ENCODE assay signal across 29 mouse cellular contexts in genomic region chr3:102751136-102751535, GRCm38 (mm10). TPM values are rescaled to one million over a fixed set of nuclear protein-coding genes. Genes with fewer than 3 reads are reported as not detected.
DNase-seq lines count a peak whose midpoint lies in the region; ATAC-seq and TF ChIP-seq lines count a peak whose summit lies in the region.
"Had no signal": no experiment of that assay in that cellular context is flagged by ENCODE, and none has a peak within 500 bp of the region (broad histone marks: within the 10 kb centered on the region; RNA-seq: fewer than 3 reads in every experiment).

No protein-coding gene starts in this region.

- H3K4me3 ChIP-seq in lung, adult 2 months (replicated peaks; ENCODE audit: extremely low read depth, low read depth, low read length): no peak overlapping the region
- H3K4me3 ChIP-seq in lung, postnatal 0 days (ENCODE audit: low read depth, low read length): no peak overlapping the region
- H3K4me3 ChIP-seq in intestine, embryonic 15.5 days (replicated peaks): no peak overlapping the region
- H3K4me3 ChIP-seq: forebrain, embryonic 10.5 days; forebrain, embryonic 13.5 days; heart, embryonic 12.5 days; heart, embryonic 15.5 days had no signal

- ATAC-seq in lung, postnatal 0 days: peak; percentile 91
- no peak for ATAC-seq in intestine, embryonic 15.5 days
- ATAC-seq: forebrain, embryonic 13.5 days; forebrain, embryonic 16.5 days; hindbrain, postnatal 0 days; Patski had no signal

- H3K9me3 ChIP-seq in lung, postnatal 0 days (ENCODE audit: low read length): no peaks in the 10 kb centered on the region
- H3K9me3 ChIP-seq in intestine, embryonic 15.5 days: no peaks in the 10 kb centered on the region
- H3K9me3 ChIP-seq: forebrain, embryonic 10.5 days; forebrain, embryonic 13.5 days; G1E; heart, embryonic 12.5 days; heart, embryonic 15.5 days had no signal

- peak overlapping the region; percentile 84 for H3K27ac ChIP-seq in lung, postnatal 0 days (ENCODE audit: low read length)
- no peak overlapping the region for H3K27ac ChIP-seq in intestine, embryonic 15.5 days
- H3K27ac ChIP-seq: forebrain, embryonic 10.5 days; forebrain, embryonic 13.5 days; heart, embryonic 15.5 days; hindbrain, embryonic 14.5 days; hindbrain, postnatal 0 days had no signal

- no peak for TF ChIP-seq CTCF in lung, adult 2 months (IDR thresholded peaks at IDR 0.05; ENCODE audit: insufficient read depth, low read length)
- TF ChIP-seq CTCF in lung, postnatal 0 days (IDR thresholded peaks at IDR 0.05): no peak

- H3K27me3 ChIP-seq in lung, postnatal 0 days (replicated peaks; ENCODE audit: insufficient read depth, low read length): no peaks in the 10 kb centered on the region
- H3K27me3 ChIP-seq in intestine, embryonic 15.5 days (replicated peaks): no peaks in the 10 kb centered on the region
- H3K27me3 ChIP-seq: CH12.LX; forebrain, embryonic 13.5 days; heart, embryonic 12.5 days; heart, embryonic 15.5 days; Patski had no signal

- H3K4me1 ChIP-seq in lung, adult 2 months (ENCODE audit: control insufficient read depth, insufficient read depth, low read length): peaks cover 39% of the 10 kb centered on the region
- peaks cover 9% of the 10 kb centered on the region; the same call in 1 of the 2 replicates for H3K4me1 ChIP-seq in lung, postnatal 0 days (ENCODE audit: insufficient read depth, low read depth, low read length)
- H3K4me1 ChIP-seq in intestine, embryonic 15.5 days (replicated peaks): peaks cover 6% of the 10 kb centered on the region; the same call in 1 of the 2 replicates

- TF ChIP-seq EP300 in lung, postnatal 0 days (IDR thresholded peaks at IDR 0.05): peak; percentile 88

- H3K36me3 ChIP-seq in lung, postnatal 0 days (ENCODE audit: insufficient read depth, low read length): 0 out of 2 replicates have a peak, but pooled peaks cover 4% of the 10 kb centered on the region
- H3K36me3 ChIP-seq in intestine, embryonic 15.5 days: no peaks in the 10 kb centered on the region
- H3K36me3 ChIP-seq: G1E; heart, embryonic 15.5 days had no signal

- WGBS in lung, adult 2 months: 59% methylated on average over 5 of the region's 5 CpGs
- 53% methylated on average over 5 of the region's 5 CpGs for WGBS in lung, postnatal 0 days
- WGBS in intestine, embryonic 15.5 days: 85% methylated on average over 5 of the region's 5 CpGs

- no peak overlapping the region for H3K9ac ChIP-seq in lung, postnatal 0 days (replicated peaks; ENCODE audit: low read depth)
- H3K9ac ChIP-seq in intestine, embryonic 15.5 days: no peak overlapping the region
- H3K9ac ChIP-seq: forebrain, embryonic 13.5 days; heart, embryonic 12.5 days; heart, embryonic 15.5 days; hindbrain, embryonic 14.5 days had no signal

- DNase-seq in lung, adult 18-20 months: peak; percentile 75 to 82
- DNase-seq in lung, adult 2 months: no peak
- DNase-seq in lung, postnatal 0 days (ENCODE audit: low spot score): peak; percentile 90
- peak; percentile 76 for DNase-seq in lung, postnatal 36 days
- DNase-seq in gastrocnemius, postnatal 36 days: no peak
- DNase-seq: adrenal gland, postnatal 10 days; adrenal gland, postnatal 36 days; B cell, adult 2 months; cerebellum, adult 18-20 months; cerebellum, adult 9-10 months; cerebellum, postnatal 14 days; gastrocnemius, postnatal 10 days; heart, adult 18-20 months; heart, postnatal 10 days; heart, postnatal 4 days had no signal

- H3K4me2 ChIP-seq in lung, postnatal 0 days (replicated peaks; ENCODE audit: low read depth, low read length): no peak overlapping the region
- no peak overlapping the region for H3K4me2 ChIP-seq in intestine, embryonic 15.5 days (replicated peaks)
- H3K4me2 ChIP-seq: forebrain, embryonic 13.5 days; heart, embryonic 12.5 days; heart, embryonic 15.5 days; hindbrain, embryonic 14.5 days had no signal

- intact Hi-C loops in gastrocnemius, postnatal 36 days (cut with DNase I): no loop called here

- no peak for TF ChIP-seq POLR2A in lung, adult 2 months (IDR thresholded peaks at IDR 0.05; ENCODE audit: borderline replicate concordance, extremely low read depth, low read depth, low read length)

RNA-seq across cellular contexts. Expression of gene Tspan2, which starts 16.8 kb away (rescaled TPM):
- 20.0 and 34.7 TPM in 2 replicates for polyA plus RNA-seq in lung, adult 2 months (2012; rRNA removed)
- 72.7 and 86.9 TPM in 2 replicates for polyA plus RNA-seq in lung, postnatal 0 days (2015; fragmentation: Nextera tagmentation; extraction: Ambion mirVana)
- polyA plus RNA-seq in intestine, embryonic 15.5 days (2015; fragmentation: Nextera tagmentation; extraction: Ambion mirVana): 15.2 and 15.4 TPM in 2 replicates
- 1 to 10 TPM; 4.4 to 4.9 TPM for total RNA-seq in gastrocnemius, postnatal 36 days (2021)
- polyA plus RNA-seq: G1E had no signal

RNA-seq across cellular contexts. Expression of gene Tshb, which starts 31.4 kb away (rescaled TPM):
- polyA plus RNA-seq in lung, adult 2 months (2012; rRNA removed): 0.38 and 1.5 TPM in 2 replicates
- polyA plus RNA-seq in lung, postnatal 0 days (2015; fragmentation: Nextera tagmentation; extraction: Ambion mirVana): 8.8 and 9.0 TPM in 2 replicates
- 0.11 and 0.27 TPM in 2 replicates for polyA plus RNA-seq in intestine, embryonic 15.5 days (2015; fragmentation: Nextera tagmentation; extraction: Ambion mirVana)
- not detected for total RNA-seq in gastrocnemius, postnatal 36 days (2021)
- total RNA-seq: adrenal gland, adult 18-20 months; adrenal gland, postnatal 10 days; adrenal gland, postnatal 36 days; CH12.LX; gastrocnemius, adult 18-20 months; gastrocnemius, postnatal 10 days; gastrocnemius, postnatal 4 days; heart, adult 18-20 months; heart, postnatal 10 days; heart, postnatal 4 days; hindbrain, postnatal 0 days had no signal
- polyA plus RNA-seq: G1E; heart, embryonic 15.5 days; Patski had no signal

Comparison
In these comparisons a context has a peak if more than half of its experiments do, and no peak if none do; other contexts are left out.
1. DNase-seq: peak in lung, adult 18-20 months (2 of 2), lung, postnatal 0 days (single experiment) and lung, postnatal 36 days (single experiment); none in lung, adult 2 months (single experiment) and gastrocnemius, postnatal 36 days (0 of 2).